Mouse (Mus musculus) left cerebral cortex, adult 18-20 months (tissue): ENCODE measurements around the gene 1700056E22Rik. TPM values are rescaled to one million over a fixed set of nuclear protein-coding genes. Genes with fewer than 3 reads are reported as not detected.

Experiments used
- DNase-seq, 2 experiments: peaks; one replicate each; pipeline ENCODE4 v3.0.0; 2021 to 2022; ENCODE audit warnings: low spot score in 2 of 2, mixed read lengths in 1 of 2
- total RNA-seq, 2 experiments: library from RNA; stranded (reverse); gene quantifications; 2 replicates each; pipeline ENCODE4 v1.2.3; 2021

1700056E22Rik gene
- total RNA-seq, 2 experiments from 2014 or later: 0.47 TPM; not detected in 1

DNA sequence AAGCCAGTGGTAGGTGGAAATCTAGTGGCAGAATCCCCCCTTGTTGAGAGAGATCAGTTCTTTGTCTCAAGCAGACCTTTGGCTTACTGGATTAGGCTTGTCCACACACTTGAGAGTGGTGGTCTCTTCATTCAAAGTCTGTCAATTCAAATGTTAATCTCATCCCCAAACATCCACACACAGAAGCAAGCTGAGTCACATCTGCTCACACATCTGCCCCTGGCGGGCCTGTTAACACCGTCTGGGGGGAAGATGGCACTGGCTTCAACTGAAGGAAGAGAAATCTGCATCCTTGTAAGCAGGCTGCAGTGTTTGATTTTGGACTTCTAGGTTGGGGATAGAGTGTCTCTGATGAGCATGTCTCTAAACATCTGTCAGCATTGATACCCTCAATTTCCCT lies 10.1 kb downstream of the 1700056E22Rik start:
- DNase-seq: no peak

DNA sequence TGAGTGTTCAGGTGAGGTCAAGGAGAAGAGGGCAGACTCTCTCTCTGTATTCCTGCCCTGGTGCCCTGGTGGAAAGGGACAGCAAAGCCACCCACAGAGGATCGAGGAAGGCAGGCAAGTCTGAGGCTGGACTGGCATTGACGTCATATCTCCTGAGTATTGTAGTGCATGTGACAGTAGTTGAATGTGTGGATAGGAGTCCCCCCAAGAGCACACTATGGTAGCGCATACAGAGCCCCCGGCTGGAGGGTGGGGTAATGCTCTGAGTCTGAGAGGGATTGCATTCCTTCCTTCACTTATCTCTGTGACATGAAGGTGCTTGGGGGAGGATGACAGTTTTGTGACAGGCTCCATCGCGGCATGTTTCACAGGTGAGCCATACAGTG lies 14.4 kb downstream of the 1700056E22Rik start:
- DNase-seq: no peak

DNA sequence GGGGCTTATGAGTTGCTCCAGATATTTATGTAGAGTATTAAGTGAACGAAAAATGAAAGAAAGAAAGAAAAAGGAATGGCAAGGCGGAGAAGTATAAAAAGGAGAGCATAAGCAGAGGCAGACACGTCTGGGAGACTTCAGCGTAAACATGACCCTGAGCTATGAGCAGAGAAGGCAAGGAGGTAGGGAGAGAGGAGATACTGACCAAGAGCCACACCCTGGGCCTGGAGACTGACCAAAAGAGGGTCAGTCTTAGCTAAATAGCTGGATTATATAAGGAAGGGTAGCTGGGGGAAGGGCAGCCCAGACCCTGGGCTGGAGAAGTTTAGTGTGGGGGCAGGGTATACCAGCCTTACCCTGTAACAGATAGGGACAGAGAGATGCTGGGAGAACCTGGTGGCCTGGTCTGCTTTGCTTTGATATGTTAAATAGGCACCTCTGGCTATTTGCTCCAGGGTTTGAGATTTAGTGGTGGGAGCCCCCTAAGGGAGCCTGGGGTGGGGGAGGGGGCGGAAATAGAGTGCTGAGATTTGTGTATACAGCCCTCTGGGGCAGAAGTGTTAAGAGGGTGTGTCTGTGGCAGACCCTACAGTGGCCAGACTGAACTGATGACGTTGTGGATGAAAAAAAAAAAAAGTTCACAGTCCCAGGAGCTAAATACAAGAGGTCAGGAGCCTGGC lies 14.9 kb downstream of the 1700056E22Rik start:
- DNase-seq: no peak

DNA sequence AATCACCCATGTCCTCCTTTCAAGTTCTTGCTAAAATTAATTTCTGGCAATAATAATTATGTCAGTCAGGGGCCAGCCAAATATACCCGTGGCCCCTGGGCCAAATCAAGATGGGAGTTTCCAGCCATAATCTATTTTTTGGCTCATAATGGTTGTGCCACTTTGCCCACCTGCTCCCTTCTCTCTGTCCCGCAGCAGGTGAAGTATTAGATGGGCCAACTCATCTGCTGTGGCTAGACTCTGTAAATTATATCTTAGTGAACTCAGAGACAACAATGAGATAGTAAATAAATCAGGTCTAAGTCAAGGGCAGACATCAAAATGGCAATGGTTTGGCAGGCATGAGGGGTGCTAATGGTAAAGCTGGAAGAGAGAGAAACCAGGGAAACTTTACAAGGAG lies 16.5 kb downstream of the 1700056E22Rik start:
- DNase-seq: no peak

DNA sequence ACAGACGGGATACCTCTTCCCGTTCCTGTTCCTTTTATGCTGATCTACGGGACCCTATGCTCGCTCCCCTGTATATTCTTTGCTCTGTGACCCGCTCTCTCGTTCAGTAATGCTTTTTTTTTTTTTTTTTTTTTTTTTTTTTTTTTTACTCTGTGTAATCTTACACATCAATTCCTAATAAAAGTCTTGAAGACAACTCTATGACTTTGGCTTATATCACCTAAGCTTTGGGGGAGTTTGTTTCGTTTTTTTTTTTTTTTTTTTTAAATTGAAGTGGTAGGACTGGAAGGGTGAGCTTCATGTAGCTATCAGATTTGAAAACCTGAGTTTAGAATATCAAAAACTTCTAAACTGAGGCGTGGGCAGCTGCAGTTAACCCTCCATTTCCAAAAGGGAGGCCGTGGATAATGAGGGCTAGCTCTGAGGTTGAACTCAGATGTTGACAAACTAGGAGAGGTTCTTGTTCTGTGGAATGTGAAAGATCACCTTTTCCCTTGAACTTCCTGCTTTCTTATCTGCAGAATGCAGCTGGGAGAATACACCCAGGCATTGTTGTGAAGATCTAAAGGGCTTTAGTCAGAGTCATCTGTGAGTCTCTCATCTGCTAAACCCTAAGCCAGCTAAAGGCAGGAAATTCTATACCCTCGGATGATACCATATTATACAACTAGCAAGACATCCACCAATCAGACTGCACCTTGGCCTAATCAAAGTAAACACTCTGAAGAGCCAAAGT lies 17.9 kb downstream of the 1700056E22Rik start:
- DNase-seq: no peak

DNA sequence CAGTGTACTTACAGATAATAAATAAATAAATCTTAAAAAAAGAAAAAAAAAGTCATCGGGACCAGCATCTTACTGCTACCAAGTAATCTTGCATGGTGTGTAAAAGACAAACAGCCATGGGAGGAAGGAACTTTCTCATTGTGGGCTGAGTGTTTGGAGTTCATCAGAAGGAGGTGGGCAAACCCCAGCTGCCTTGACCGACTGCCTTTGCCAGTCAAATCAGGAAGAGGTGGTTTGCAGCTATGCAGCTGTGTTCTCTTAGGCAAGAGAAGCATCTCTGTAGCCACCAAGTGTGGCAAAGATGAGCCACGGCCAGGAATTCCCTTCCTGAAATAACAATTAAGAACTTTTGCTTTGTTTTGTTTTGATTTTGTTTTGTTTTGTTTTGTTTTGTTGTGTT lies 20.0 kb downstream of the 1700056E22Rik start:
- no peak for DNase-seq

DNA sequence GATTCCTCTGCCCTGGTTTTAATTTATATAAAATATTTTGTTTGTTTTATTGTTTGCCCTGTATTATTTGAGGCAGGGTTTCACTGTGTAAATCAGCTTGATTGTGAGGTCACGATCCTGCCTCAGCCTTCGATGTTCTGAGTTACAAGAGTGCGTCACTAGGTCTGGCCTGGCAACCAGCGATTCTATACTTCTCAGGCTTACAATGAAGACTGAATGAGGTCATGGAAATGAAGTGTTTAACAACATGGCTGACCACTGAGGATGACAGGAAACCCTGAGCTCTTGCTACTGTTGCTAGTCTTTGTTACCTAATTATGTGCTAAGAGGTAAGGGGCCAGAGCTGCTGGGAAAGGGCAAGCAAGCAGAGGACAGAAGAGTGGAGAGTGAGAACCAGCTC lies 21.0 kb downstream of the 1700056E22Rik start, which contains the start of gene Dusp10:
Gene Dusp10 (plus strand): TSS at position 197 of the 400 bp plus-strand sequence.
- DNase-seq: no peak

DNA sequence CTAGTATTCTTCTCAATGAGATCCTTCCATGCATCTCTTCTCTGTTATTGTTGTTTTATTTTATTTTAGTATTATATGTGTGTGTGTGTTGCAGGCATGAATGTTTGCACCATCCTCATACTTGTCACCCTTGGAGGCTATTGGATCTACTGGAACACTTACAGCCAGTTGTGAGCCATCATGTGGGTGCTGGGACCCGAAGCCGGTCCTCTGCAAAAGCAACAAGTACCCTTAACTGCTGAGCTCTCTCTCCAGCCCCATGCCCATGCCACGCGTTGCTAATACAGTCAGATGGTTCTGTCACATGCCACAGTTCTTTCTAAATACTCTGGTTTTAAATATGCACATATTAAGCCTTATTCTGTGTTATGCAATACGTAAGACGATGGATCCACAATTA lies 22.8 kb downstream of the 1700056E22Rik start:
- no peak for DNase-seq

DNA sequence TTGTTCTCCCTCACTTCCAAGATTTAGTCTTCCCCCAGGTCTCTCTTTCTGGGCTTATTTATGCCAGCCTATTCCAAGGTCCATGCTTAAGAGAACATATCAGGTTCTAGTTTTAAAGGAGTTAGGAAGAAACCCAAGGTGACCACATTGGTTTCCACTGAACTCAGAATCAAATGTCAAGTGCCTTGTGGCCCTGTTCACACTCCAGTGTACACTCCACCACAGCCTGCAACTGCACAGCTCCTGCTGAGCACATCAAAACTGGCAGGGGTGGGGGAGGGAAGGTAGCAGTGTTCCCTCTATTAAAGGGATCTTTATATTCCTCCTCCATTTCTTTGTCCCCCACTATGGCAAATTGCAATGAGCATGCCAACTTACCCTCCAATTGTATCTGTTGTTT lies 28.0 kb downstream of the 1700056E22Rik start:
- DNase-seq: no peak

DNA sequence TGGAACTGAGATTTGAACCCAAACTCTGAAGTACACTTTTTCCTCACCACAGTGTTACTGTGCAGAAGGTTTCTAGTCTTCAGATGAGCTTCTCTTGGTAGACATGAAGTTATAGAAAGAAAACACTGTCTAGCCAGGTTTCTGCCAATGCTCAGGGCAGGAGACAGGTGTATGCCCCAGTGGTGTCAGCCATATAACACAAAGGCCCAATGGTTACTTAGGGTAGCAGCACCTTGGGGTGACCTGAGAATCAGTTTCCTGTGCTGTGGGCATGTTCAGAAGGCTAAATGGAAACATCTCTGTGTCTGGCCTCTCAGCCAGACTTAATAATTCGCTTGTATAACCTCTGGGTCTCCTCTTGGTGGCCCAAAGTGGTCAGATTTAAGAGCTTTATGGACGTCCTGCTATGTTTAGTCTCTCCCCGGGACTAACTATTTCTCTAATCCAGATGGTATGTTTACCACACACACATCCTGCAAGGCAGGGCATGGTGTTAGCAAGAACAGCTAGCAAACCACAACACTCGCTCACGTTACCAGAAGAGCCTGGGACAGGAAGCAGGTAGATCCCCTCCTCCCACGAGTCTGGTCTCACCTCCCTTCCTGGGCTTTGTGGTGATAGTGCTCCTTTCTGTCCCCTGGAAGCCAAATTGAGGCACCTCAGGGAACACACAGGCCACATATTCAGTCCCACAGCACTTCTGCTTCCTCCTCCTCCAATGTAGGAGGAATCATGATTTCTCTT lies 28.6 kb downstream of the 1700056E22Rik start:
- DNase-seq: no peak

DNA sequence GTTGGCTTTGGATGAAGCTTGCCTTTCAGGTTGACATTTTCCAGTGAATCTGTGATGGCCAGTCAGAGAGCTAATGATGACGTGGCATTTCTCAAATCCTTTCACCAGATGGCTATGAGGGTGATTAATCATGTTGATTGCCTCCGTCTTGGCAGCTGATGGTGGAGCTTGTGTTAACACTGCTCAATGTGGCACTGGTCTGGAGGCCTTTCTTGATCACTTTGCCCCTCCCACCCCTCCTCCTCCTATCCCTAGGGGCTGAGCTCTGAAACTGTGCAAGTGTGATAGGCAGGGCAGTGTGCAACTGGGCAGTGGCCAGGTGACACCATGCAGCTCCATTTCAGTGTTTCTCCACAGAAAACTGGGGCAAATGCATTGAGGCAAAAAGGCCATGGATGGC lies 29.8 kb downstream of the 1700056E22Rik start:
- no peak for DNase-seq

DNA sequence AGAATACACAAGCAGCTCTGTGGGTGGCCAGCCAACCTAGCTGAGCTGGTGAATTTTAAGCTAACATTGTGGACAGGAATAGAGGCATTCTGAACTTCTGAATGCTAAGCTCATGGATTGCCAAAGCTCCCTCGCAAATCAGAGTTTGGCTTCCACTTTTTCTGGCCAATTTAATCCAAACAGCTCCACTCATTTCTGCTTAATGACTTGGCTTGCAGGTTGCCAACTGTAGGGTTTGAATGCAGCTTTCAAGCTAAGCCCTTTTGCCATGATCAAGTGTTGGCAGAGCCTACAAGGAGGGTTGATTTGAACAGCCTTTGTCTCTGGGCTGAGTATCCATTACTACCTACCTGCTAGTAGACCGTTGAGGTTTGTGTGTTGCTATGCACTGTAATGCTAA lies 31.6 kb downstream of the 1700056E22Rik start:
- peak in 1 of 2 experiments; percentile 3 for DNase-seq

DNA sequence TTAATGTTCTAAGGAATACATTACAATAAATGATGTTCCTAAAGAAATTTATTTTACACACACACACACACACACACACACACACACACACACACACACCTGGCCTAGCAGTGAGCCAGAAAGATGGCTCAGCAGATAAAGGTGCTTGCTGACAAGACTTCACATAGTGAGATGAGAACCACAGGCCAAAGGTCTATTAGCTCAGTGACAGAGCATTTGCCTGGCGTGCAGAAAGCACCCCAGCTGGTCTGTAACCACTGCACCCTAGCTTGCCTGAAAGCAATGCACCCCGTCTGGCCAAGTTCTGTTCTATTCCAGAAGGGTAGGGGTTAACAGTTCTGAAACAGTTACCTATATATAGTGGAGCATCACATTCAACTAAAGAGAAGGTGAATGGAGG lies 36.9 kb downstream of the 1700056E22Rik start:
- no peak for DNase-seq

DNA sequence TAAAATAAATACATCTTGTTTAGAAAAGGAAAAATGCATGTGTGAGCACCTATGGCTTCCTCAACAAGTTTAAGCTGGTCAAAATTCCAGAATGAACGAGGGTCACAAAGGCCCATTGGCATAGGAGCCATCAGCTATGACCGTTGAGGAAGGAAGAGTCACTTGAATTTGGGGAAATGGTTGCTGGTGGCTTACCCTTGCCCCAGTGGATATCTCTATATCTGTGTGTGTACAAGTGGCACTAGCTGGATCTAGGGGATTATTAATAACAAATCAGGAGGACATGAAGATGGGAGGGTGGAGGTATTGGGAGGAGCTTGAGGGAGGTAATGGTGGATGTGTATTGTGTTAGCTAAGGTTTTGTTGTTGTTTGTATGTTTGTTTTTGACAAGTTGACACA lies 42.2 kb downstream of the 1700056E22Rik start:
- DNase-seq: no peak

DNA sequence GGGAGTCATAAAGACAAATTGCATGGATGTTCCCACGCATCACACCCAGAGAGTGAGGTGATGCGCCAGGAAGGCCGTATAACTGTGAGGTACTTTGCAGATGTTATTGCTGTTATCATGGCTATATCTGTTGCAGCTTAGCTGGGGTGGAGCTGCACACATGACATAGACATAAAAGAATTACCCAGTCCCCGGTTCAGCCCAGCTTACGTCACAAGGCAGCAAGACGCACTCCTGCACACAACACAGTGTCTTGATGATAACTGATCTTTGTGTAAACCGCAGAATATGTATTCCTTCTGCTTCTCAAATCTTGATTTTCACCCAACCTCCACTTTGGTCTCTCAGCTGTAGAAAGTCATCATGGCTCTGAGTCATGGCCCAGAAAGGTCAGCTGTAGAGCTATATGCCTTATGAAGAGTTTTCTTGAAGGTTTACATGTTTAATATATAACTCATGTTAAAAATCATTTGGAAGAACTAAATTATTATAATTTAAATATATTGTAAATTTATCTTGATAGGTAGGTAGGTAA lies 46.3 kb downstream of the 1700056E22Rik start:
- no peak for DNase-seq

Other genes with a start within 250 kb of the 1700056E22Rik start
- 1 to 10 TPM; 5.9 to 6.8 TPM for gene Dusp10, start 21.0 kb downstream of the 1700056E22Rik start, total RNA-seq